Mouse (Mus musculus) CD4-positive naive resting alpha-beta T cell, adult 76 days (primary cell): ENCODE data around the gene Echdc1. TPM values are rescaled to one million over a fixed set of nuclear protein-coding genes. Genes with fewer than 3 reads are reported as not detected.

Experiments
- total RNA-seq: library from RNA; stranded (reverse); gene quantifications from one replicate; pipeline ENCODE4 v1.2.4, GENCODE M21; 2023

The Echdc1 gene
- total RNA-seq = 7.3 TPM

DNA sequence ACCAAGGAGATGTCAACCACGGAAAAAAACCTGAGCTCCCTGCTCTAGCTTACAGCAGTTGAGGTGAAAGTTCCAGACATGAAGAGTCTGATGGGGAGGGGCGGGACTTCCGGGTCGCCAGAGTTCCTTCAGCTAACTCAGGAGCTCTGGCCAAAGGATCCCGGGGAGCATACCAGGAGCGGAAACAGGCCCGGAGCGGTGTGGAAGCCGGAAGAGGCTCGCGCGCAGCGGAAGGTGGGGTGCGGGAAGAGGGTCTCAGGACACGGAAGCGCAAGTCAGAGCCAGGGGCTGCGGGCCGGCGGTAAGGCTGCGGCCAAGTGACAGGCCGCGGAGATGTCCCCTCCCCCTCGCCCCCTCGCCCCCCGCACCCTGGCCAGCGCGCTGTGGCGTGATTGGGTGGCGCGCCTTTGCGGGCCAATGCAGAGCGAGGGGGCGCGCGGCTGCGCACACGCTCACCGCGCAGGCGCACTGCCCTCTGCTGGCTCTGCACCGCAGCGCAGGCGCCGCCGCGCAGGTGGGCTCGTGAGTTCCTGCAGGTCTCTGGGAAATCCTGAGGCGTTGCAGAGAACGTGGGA lies at the start of gene Echdc1:
Echdc1 (plus strand) TSS at position 103 of the 575 bp plus-strand sequence.

DNA sequence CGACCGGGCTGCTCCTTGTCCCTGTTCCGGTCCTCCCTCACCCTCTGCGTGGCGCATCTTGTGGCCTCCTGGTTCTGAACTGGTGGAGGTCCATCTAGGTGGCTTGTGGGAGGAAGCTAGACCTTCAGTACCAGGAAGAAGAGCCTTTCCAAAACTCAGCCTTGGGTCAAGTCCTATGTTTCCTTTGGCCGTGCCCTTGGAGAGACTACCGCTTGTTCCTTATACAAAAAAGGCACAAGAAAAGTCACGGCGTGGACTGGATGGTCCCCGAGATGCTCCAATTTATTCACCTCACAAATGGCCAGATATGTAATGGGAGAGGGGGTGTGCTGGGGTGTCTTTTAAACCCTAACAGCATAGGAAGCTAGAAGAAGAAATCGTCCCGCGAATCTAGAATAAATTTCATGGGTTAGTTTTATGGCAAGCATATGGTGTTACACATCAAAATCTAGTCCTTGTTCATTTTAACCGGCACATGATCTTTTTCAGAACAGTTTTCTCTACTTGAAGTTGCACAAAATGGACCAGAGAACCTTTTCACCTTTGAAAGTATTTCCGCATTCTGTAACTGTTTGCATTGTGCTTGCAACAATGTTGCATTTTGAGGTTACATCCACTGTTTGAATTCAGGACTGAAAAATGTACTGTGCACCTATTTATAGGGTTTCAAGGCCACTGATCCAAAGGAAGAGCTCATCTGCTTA lies 49.4 kb downstream of the Echdc1 start, which contains the start of gene Rnf146:
Rnf146 (minus strand) TSS at position 246 of the 704 bp plus-strand sequence.

Other genes starting within 250 kb of the Echdc1 start
- gene Soga3, start 169.3 kb upstream of the Echdc1 start, total RNA-seq = not detected
- gene Gm49353, start 114.2 kb upstream of the Echdc1 start, total RNA-seq = not detected
- gene 9330159F19Rik, start 101.6 kb upstream of the Echdc1 start, total RNA-seq = not detected
- 77.7 TPM for gene Rnf146, start 49.3 kb downstream of the Echdc1 start, total RNA-seq
- not detected for gene Rspo3, start 222.7 kb downstream of the Echdc1 start, total RNA-seq